Mouse (Mus musculus) small intestine, adult 2 months (tissue): ENCODE measurements around the gene Meiob.

Experiments
- CTCF ChIP-seq: fragments of 200-500 bp; IDR thresholded peaks from 2 replicates; pipeline ENCODE4 v1.5.1; 2012; ENCODE audit warnings: low read depth, mild to moderate bottlenecking, control low read depth, inconsistent platforms, low read length, moderate library complexity, mixed read lengths; ENCODE audit not compliant: insufficient replicate concordance, insufficient read length; ENCODE audit errors: extremely low read depth
- POLR2A ChIP-seq: fragments of 200-500 bp; IDR thresholded peaks from 2 replicates; pipeline ENCODE4 v1.6.1; 2012; ENCODE audit warnings: low read depth, mild to moderate bottlenecking, control low read depth, inconsistent platforms, low read length, moderate library complexity

- TF ChIP-seq POLR2A (no peak), CTCF (no peak)
Measured at GRCm38 (mm10) chr17:24773241-24773640, 30.8 kb upstream of the Meiob start.
